Mouse (Mus musculus): ENCODE measurements around the gene Park7. TPM values are rescaled to one million over a fixed set of nuclear protein-coding genes. Genes with fewer than 3 reads are reported as not detected.

Gene Park7
- polyA plus RNA-seq, 2 experiments, result 296 to 415 TPM

GRCm38 (mm10) chr4:150903091-150903742 lies 11.0 kb downstream of the Park7 start:
- H3K9me3 ChIP-seq (ENCODE audit: control insufficient read depth, low read length), result no peaks in the 10 kb centered on the region
- H3K27ac ChIP-seq (replicated peaks; ENCODE audit: low read depth, low read length), result no peak overlapping the region
- H3K4me3 ChIP-seq (replicated peaks; ENCODE audit: low read length), result no peak overlapping the region
- no peak overlapping the region for H3K4me2 ChIP-seq (replicated peaks; ENCODE audit: low read depth, low read length, severe bottlenecking)
- no peaks in the 10 kb centered on the region for H3K4me1 ChIP-seq (ENCODE audit: control insufficient read depth, insufficient read depth, low read length)
- H3K9ac ChIP-seq (ENCODE audit: low read depth, low read length, severe bottlenecking), result no peak overlapping the region
- DNase-seq (ENCODE audit: low spot score) (no peak), ATAC-seq (ENCODE audit: low FRiP score, low read depth) (no peak)
- 96% methylated on average over 14 of the region's 14 CpGs for WGBS
- no peak for TF ChIP-seq POLR2A (IDR thresholded peaks at IDR 0.05; ENCODE audit: borderline replicate concordance, extremely low read depth, insufficient read depth, insufficient read length)
- H3K36me3 ChIP-seq (ENCODE audit: control insufficient read depth, insufficient read depth, low read length), result peaks cover 82% of the 10 kb centered on the region
- H3K27me3 ChIP-seq (ENCODE audit: control insufficient read depth, insufficient read depth, low read length), result no peaks in the 10 kb centered on the region

GRCm38 (mm10) chr4:150902062-150902461 lies 12.2 kb downstream of the Park7 start:
- WGBS, result 95% methylated on average over 12 of the region's 12 CpGs
- Histone ChIP-seq H3K27ac (replicated peaks; ENCODE audit: low read depth, low read length) (no peak overlapping the region), H3K9ac (ENCODE audit: low read depth, low read length, severe bottlenecking) (no peak overlapping the region), H3K4me1 (ENCODE audit: control insufficient read depth, insufficient read depth, low read length) (no peaks in the 10 kb centered on the region), H3K36me3 (ENCODE audit: control insufficient read depth, insufficient read depth, low read length) (peaks cover 89% of the 10 kb centered on the region), H3K9me3 (ENCODE audit: control insufficient read depth, low read length) (no peaks in the 10 kb centered on the region), H3K4me3 (replicated peaks; ENCODE audit: low read length) (no peak overlapping the region), H3K27me3 (ENCODE audit: control insufficient read depth, insufficient read depth, low read length) (no peaks in the 10 kb centered on the region), H3K4me2 (replicated peaks; ENCODE audit: low read depth, low read length, severe bottlenecking) (no peak overlapping the region)
- DNase-seq (ENCODE audit: low spot score) (no peak), ATAC-seq (ENCODE audit: low FRiP score, low read depth) (no peak)
- TF ChIP-seq POLR2A (IDR thresholded peaks at IDR 0.05; ENCODE audit: borderline replicate concordance, extremely low read depth, insufficient read depth, insufficient read length), result no peak

GRCm38 (mm10) chr4:150901651-150902050 lies 12.6 kb downstream of the Park7 start:
- ATAC-seq (ENCODE audit: low FRiP score, low read depth), result no peak
- H3K4me3 ChIP-seq (replicated peaks; ENCODE audit: low read length), result no peak overlapping the region
- 60% methylated on average over 9 of the region's 9 CpGs for WGBS

GRCm38 (mm10) chr4:150900486-150900885 lies 13.8 kb downstream of the Park7 start:
- no peak for TF ChIP-seq POLR2A (IDR thresholded peaks at IDR 0.05; ENCODE audit: borderline replicate concordance, extremely low read depth, insufficient read depth, insufficient read length)
- Histone ChIP-seq H3K27me3 (ENCODE audit: control insufficient read depth, insufficient read depth, low read length) (no peaks in the 10 kb centered on the region), H3K4me2 (replicated peaks; ENCODE audit: low read depth, low read length, severe bottlenecking) (no peak overlapping the region), H3K27ac (replicated peaks; ENCODE audit: low read depth, low read length) (no peak overlapping the region), H3K4me3 (replicated peaks; ENCODE audit: low read length) (no peak overlapping the region), H3K4me1 (ENCODE audit: control insufficient read depth, insufficient read depth, low read length) (no peaks in the 10 kb centered on the region), H3K36me3 (ENCODE audit: control insufficient read depth, insufficient read depth, low read length) (peaks cover 89% of the 10 kb centered on the region), H3K9ac (ENCODE audit: low read depth, low read length, severe bottlenecking) (no peak overlapping the region), H3K9me3 (ENCODE audit: control insufficient read depth, low read length) (no peaks in the 10 kb centered on the region)
- WGBS, result 96% methylated on average over 13 of the region's 13 CpGs
- ATAC-seq (ENCODE audit: low FRiP score, low read depth) (no peak), DNase-seq (ENCODE audit: low spot score) (no peak)

More at GRCm38 (mm10) chr4:150901651-150902050, 12.6 kb downstream of the Park7 start:
- Histone ChIP-seq H3K27ac (replicated peaks; ENCODE audit: low read depth, low read length) (no peak overlapping the region), H3K36me3 (ENCODE audit: control insufficient read depth, insufficient read depth, low read length) (peaks cover 89% of the 10 kb centered on the region), H3K4me2 (replicated peaks; ENCODE audit: low read depth, low read length, severe bottlenecking) (no peak overlapping the region), H3K27me3 (ENCODE audit: control insufficient read depth, insufficient read depth, low read length) (no peaks in the 10 kb centered on the region), H3K9me3 (ENCODE audit: control insufficient read depth, low read length) (no peaks in the 10 kb centered on the region), H3K9ac (ENCODE audit: low read depth, low read length, severe bottlenecking) (no peak overlapping the region), H3K4me1 (ENCODE audit: control insufficient read depth, insufficient read depth, low read length) (no peaks in the 10 kb centered on the region)
- peak; percentile 52 for DNase-seq (ENCODE audit: low spot score)
- no peak for TF ChIP-seq POLR2A (IDR thresholded peaks at IDR 0.05; ENCODE audit: borderline replicate concordance, extremely low read depth, insufficient read depth, insufficient read length)

GRCm38 (mm10) chr4:150898716-150899365 lies 15.4 kb downstream of the Park7 start:
- no peak for TF ChIP-seq POLR2A (IDR thresholded peaks at IDR 0.05; ENCODE audit: borderline replicate concordance, extremely low read depth, insufficient read depth, insufficient read length)
- H3K4me3 ChIP-seq (replicated peaks; ENCODE audit: low read length), result no peak overlapping the region
- H3K27me3 ChIP-seq (ENCODE audit: control insufficient read depth, insufficient read depth, low read length), result no peaks in the 10 kb centered on the region
- WGBS, result 58% methylated on average over 13 of the region's 13 CpGs
- peaks cover 83% of the 10 kb centered on the region for H3K36me3 ChIP-seq (ENCODE audit: control insufficient read depth, insufficient read depth, low read length)
- H3K9ac ChIP-seq (ENCODE audit: low read depth, low read length, severe bottlenecking), result no peak overlapping the region
- H3K4me2 ChIP-seq (replicated peaks; ENCODE audit: low read depth, low read length, severe bottlenecking), result no peak overlapping the region
- no peaks in the 10 kb centered on the region for H3K9me3 ChIP-seq (ENCODE audit: control insufficient read depth, low read length)
- DNase-seq (ENCODE audit: low spot score), result peak; percentile 82
- H3K4me1 ChIP-seq (ENCODE audit: control insufficient read depth, insufficient read depth, low read length), result no peaks in the 10 kb centered on the region
- peak; percentile 70 for ATAC-seq (ENCODE audit: low FRiP score, low read depth)
- H3K27ac ChIP-seq (replicated peaks; ENCODE audit: low read depth, low read length), result no peak overlapping the region
